Comparison of ENCODE assay signal across 22 mouse cellular contexts in the genomic region with DNA sequence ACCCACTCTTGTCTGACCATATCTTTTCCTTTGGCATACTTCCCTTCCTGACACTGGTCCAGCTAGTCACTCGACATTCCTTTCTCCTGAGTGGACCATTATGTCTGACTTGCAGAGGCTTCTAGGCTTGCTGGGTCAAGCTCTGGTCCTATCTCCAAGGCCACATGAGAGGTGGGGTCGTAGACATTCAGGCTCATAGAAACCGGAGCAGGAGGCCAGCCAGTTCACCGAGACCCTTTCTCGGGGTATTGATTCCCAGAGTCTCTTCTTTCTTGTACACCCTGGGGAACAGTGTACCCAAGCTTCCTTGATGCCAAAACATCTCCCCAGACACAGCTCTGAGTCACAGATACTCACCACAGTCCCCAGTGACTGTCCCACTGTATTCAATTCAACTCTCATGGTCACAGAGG. TPM values are rescaled to one million over a fixed set of nuclear protein-coding genes. Genes with fewer than 3 reads are reported as not detected.
DNase-seq lines count a peak whose midpoint lies in the region; ATAC-seq and TF ChIP-seq lines count a peak whose summit lies in the region.
"Had no signal": no experiment of that assay in that cellular context is flagged by ENCODE, and none has a peak within 500 bp of the region (broad histone marks: within the 10 kb centered on the region; RNA-seq: fewer than 3 reads in every experiment).

No protein-coding gene starts in this region.

- peaks cover 8% of the 10 kb centered on the region for H3K36me3 ChIP-seq in heart, adult 2 months (ENCODE audit: control insufficient read depth, insufficient read depth, low read length)
- H3K36me3 ChIP-seq in lung, postnatal 0 days (ENCODE audit: insufficient read depth, low read length), result no peaks in the 10 kb centered on the region
- H3K36me3 ChIP-seq in myocyte (ENCODE audit: control insufficient read depth, insufficient read depth), result no peaks in the 10 kb centered on the region
- H3K36me3 ChIP-seq in liver, embryonic 11.5 days (ENCODE audit: control insufficient read depth, insufficient read depth, low read length), result no peaks in the 10 kb centered on the region
- H3K36me3 ChIP-seq: heart, embryonic 13.5 days; hindbrain, embryonic 15.5 days; limb, embryonic 10.5 days; midbrain, embryonic 15.5 days; neural tube, embryonic 13.5 days had no signal

- TF ChIP-seq POLR2A in heart, adult 2 months (IDR thresholded peaks at IDR 0.05; ENCODE audit: insufficient read depth, low read depth, low read length), result no peak
- no peak for TF ChIP-seq POLR2A in myocyte (IDR thresholded peaks at IDR 0.05; ENCODE audit: insufficient read length, low read depth)

- WGBS in heart, adult 2 months, result 52% methylated on average over 5 of the region's 5 CpGs
- 55% methylated on average over 5 of the region's 5 CpGs for WGBS in lung, postnatal 0 days
- WGBS in liver, embryonic 11.5 days, result 78% methylated on average over 5 of the region's 5 CpGs

- H3K27me3 ChIP-seq in heart, adult 2 months (ENCODE audit: control insufficient read depth, insufficient read depth, low read length), result no peaks in the 10 kb centered on the region
- H3K27me3 ChIP-seq in lung, postnatal 0 days (replicated peaks; ENCODE audit: insufficient read depth, low read length), result no peaks in the 10 kb centered on the region
- no peaks in the 10 kb centered on the region for H3K27me3 ChIP-seq in myocyte (ENCODE audit: control insufficient read depth, insufficient read depth, insufficient read length)
- H3K27me3 ChIP-seq in liver, embryonic 11.5 days (replicated peaks; ENCODE audit: control insufficient read depth, insufficient read depth, low read length), result no peaks in the 10 kb centered on the region
- H3K27me3 ChIP-seq: hindbrain, embryonic 15.5 days; midbrain, embryonic 15.5 days; neural tube, embryonic 13.5 days had no signal

- TF ChIP-seq EP300 in heart, adult 2 months (IDR thresholded peaks at IDR 0.05; ENCODE audit: insufficient read depth, low read depth, low read length), result no peak
- TF ChIP-seq EP300 in lung, postnatal 0 days (IDR thresholded peaks at IDR 0.05), result no peak

- no peaks in the 10 kb centered on the region for H3K9me3 ChIP-seq in lung, postnatal 0 days (ENCODE audit: low read length)
- no peaks in the 10 kb centered on the region for H3K9me3 ChIP-seq in liver, embryonic 11.5 days (ENCODE audit: control insufficient read depth, low read length)
- H3K9me3 ChIP-seq: heart, embryonic 13.5 days; hindbrain, embryonic 15.5 days; limb, embryonic 10.5 days; midbrain, embryonic 15.5 days; neural tube, embryonic 13.5 days had no signal

- no peak overlapping the region for H3K4me2 ChIP-seq in lung, postnatal 0 days (replicated peaks; ENCODE audit: low read depth, low read length)
- peak overlapping the region; percentile 21 for H3K4me2 ChIP-seq in myocyte (ENCODE audit: low read depth)
- no peak overlapping the region for H3K4me2 ChIP-seq in liver, embryonic 11.5 days
- H3K4me2 ChIP-seq: heart, embryonic 13.5 days; hindbrain, embryonic 15.5 days; midbrain, embryonic 15.5 days; neural tube, embryonic 13.5 days had no signal

- DNase-seq in heart, adult 2 months, result no peak
- no peak for DNase-seq in heart, postnatal 36 days
- DNase-seq in lung, postnatal 36 days, result peak; percentile 36
- DNase-seq in lung, postnatal 0 days (ENCODE audit: low spot score), result no peak
- DNase-seq in Muller cell, postnatal 12 days (ENCODE audit: inconsistent ontology term), result peak; percentile 80
- DNase-seq in liver, embryonic 11.5 days (ENCODE audit: low spot score), result no peak
- DNase-seq: adrenal gland, postnatal 36 days; cerebellum, adult 11-12 months; cerebellum, postnatal 14 days; kidney, adult 2 months; kidney, postnatal 10 days; liver, postnatal 0 days; retina, postnatal 1 day; right cerebral cortex, postnatal 4 days; thymus, postnatal 14 days had no signal

- no peak overlapping the region for H3K9ac ChIP-seq in heart, adult 2 months (ENCODE audit: low read depth, low read length)
- H3K9ac ChIP-seq in lung, postnatal 0 days (replicated peaks; ENCODE audit: low read depth), result no peak overlapping the region
- no peak overlapping the region for H3K9ac ChIP-seq in liver, embryonic 11.5 days (ENCODE audit: low read depth, low read length)
- H3K9ac ChIP-seq: heart, embryonic 13.5 days; hindbrain, embryonic 15.5 days; liver, postnatal 0 days; midbrain, embryonic 15.5 days; neural tube, embryonic 13.5 days had no signal

- ATAC-seq in lung, postnatal 0 days, result no peak
- no peak for ATAC-seq in liver, embryonic 11.5 days (replicated peaks; ENCODE audit: low FRiP score)
- ATAC-seq: liver, postnatal 0 days; midbrain, embryonic 15.5 days had no signal

- no peak overlapping the region for H3ac ChIP-seq in myocyte (ENCODE audit: control insufficient read depth, insufficient read length)

- H3K27ac ChIP-seq in heart, adult 2 months, result peak overlapping the region; percentile 33
- H3K27ac ChIP-seq in lung, postnatal 0 days (ENCODE audit: low read length), result no peak overlapping the region
- H3K27ac ChIP-seq in liver, embryonic 11.5 days (ENCODE audit: low read depth, low read length), result no peak overlapping the region
- H3K27ac ChIP-seq: heart, embryonic 13.5 days; hindbrain, embryonic 15.5 days; limb, embryonic 10.5 days; macrophage; midbrain, embryonic 15.5 days; neural tube, embryonic 13.5 days had no signal

- no peak for TF ChIP-seq CTCF in heart, adult 2 months (IDR thresholded peaks at IDR 0.05)
- TF ChIP-seq CTCF in lung, postnatal 0 days (IDR thresholded peaks at IDR 0.05), result no peak

- intact Hi-C loops in heart, adult 2 months (cut with DNase I), result loop anchor here (2.0 kb wide), 1 partner anchor 26 kb away; no protein-coding TSS in a partner anchor
- intact Hi-C loops in heart, postnatal 36 days (cut with DNase I), result no loop called here

- H3K4me3 ChIP-seq in heart, adult 2 months, result no peak overlapping the region
- no peak overlapping the region for H3K4me3 ChIP-seq in lung, postnatal 0 days (ENCODE audit: low read depth, low read length)
- no peak overlapping the region for H3K4me3 ChIP-seq in myocyte
- no peak overlapping the region for H3K4me3 ChIP-seq in liver, embryonic 11.5 days (ENCODE audit: low read depth, low read length)
- H3K4me3 ChIP-seq: heart, embryonic 13.5 days; hindbrain, embryonic 15.5 days; limb, embryonic 10.5 days; midbrain, embryonic 15.5 days; neural tube, embryonic 13.5 days had no signal

- no peaks in the 10 kb centered on the region for H3K79me2 ChIP-seq in heart, adult 2 months (replicated peaks; ENCODE audit: control insufficient read depth, insufficient read depth, low read length)
- peaks cover 3% of the 10 kb centered on the region for H3K79me2 ChIP-seq in myocyte (ENCODE audit: control insufficient read depth, insufficient read depth)

- peaks cover 41% of the 10 kb centered on the region for H3K4me1 ChIP-seq in heart, adult 2 months (ENCODE audit: control insufficient read depth, insufficient read depth, low read length)
- no peaks in the 10 kb centered on the region for H3K4me1 ChIP-seq in lung, postnatal 0 days (ENCODE audit: insufficient read depth, low read depth, low read length)
- no peaks in the 10 kb centered on the region for H3K4me1 ChIP-seq in liver, embryonic 11.5 days (replicated peaks; ENCODE audit: control insufficient read depth, insufficient read depth, low read length)
- H3K4me1 ChIP-seq: midbrain, embryonic 15.5 days had no signal

TF ChIP-seq in myocyte, 11 proteins besides CTCF, POLR2A, EP300 and RAD21:
- TF ChIP-seq MAX (IDR thresholded peaks at IDR 0.05; ENCODE audit: low read depth) (no peak), TCF12 (IDR thresholded peaks at IDR 0.05; ENCODE audit: insufficient read depth, poor library complexity, severe bottlenecking) (no peak), SRF (IDR thresholded peaks at IDR 0.05; ENCODE audit: control insufficient read depth, insufficient read length, low read depth) (no peak), TCF3 (IDR thresholded peaks at IDR 0.05; ENCODE audit: insufficient read length, low read depth) (no peak), MYOD1 (IDR thresholded peaks at IDR 0.05; ENCODE audit: control insufficient read depth in 1 of 3, insufficient read length in 2 of 3, low read depth in 2 of 3) (no peak), CEBPB (IDR thresholded peaks at IDR 0.05; ENCODE audit: insufficient read depth, poor library complexity, severe bottlenecking) (no peak), POLR2AphosphoS2 (IDR thresholded peaks at IDR 0.05; ENCODE audit: insufficient read length, low read depth) (no peak), MYOG (IDR thresholded peaks at IDR 0.05; ENCODE audit: control insufficient read depth in 1 of 3, insufficient read depth in 1 of 3, insufficient read length in 2 of 3, low read depth in 2 of 3) (no peak), REST (IDR thresholded peaks at IDR 0.05; ENCODE audit: insufficient read depth, insufficient read length) (no peak), E2F4 (IDR thresholded peaks at IDR 0.05; ENCODE audit: insufficient read depth) (no peak), USF1 (IDR thresholded peaks at IDR 0.05; ENCODE audit: low read depth) (no peak)

RNA-seq across cellular contexts. Expression of a gene that starts 52.9 kb away (rescaled TPM):
- 10 to 100 TPM; 56.0 to 57.1 TPM for total RNA-seq in heart, adult 2 months (2021)
- 41.6 and 57.0 TPM in 2 replicates for polyA plus RNA-seq in heart, adult 2 months (2012; rRNA removed)
- 10 to 100 TPM; 51.8 to 74.3 TPM for total RNA-seq in heart, postnatal 36 days (2021)
- 3.2 and 4.3 TPM in 2 replicates for polyA plus RNA-seq in lung, postnatal 0 days (2015; fragmentation: Nextera tagmentation; extraction: Ambion mirVana)
- 49.3 TPM for polyA plus RNA-seq in myocyte (2012; fragmentation: generic; extraction: Trizol)
- polyA plus RNA-seq in liver, embryonic 11.5 days (2014; fragmentation: Nextera tagmentation; extraction: Ambion mirVana), result 14.4 and 15.0 TPM in 2 replicates

Comparison
In these comparisons a context has a peak if more than half of its experiments do, and no peak if none do; other contexts are left out.
1. DNase-seq: peak in lung, postnatal 36 days (single experiment) and Muller cell, postnatal 12 days (single experiment); none in heart, adult 2 months (0 of 2), heart, postnatal 36 days (0 of 2), lung, postnatal 0 days (single experiment) and liver, embryonic 11.5 days (single experiment).